Mouse (Mus musculus) forebrain, embryonic 16.5 days (tissue): ENCODE measurements around the gene Gdpd5. TPM values are rescaled to one million over a fixed set of nuclear protein-coding genes. Genes with fewer than 3 reads are reported as not detected.
A peak's percentile ranks its signal among the peaks of the same experiment; 100 is the strongest.

Experiments
- ATAC-seq: fragments of 200-750 bp; cut with Nextera tagmentation; 2 replicates; pipeline ENCODE4 v1.8.0; 2017; ENCODE audit warnings: mild to moderate bottlenecking, moderate library complexity
- H3K27ac ChIP-seq: fragments of 300-500 bp; sonication (generic); 2 replicates; pipeline ENCODE4 v1.5.1; 2014; ENCODE audit warnings: low read length, control low read depth
- H3K27me3 ChIP-seq: fragments of 300-500 bp; sonication (generic); replicated peaks from 2 replicates; pipeline ENCODE4 v1.6.1; 2014; ENCODE audit warnings: low read length; ENCODE audit not compliant: control insufficient read depth, insufficient read depth
- H3K36me3 ChIP-seq: fragments of 300-500 bp; sonication (generic); 2 replicates; pipeline ENCODE4 v1.6.1; 2014; ENCODE audit not compliant: control insufficient read depth, insufficient read depth
- H3K4me1 ChIP-seq: fragments of 300-500 bp; sonication (generic); replicated peaks from 2 replicates; pipeline ENCODE4 v1.6.1; 2014; ENCODE audit warnings: low read length; ENCODE audit not compliant: control insufficient read depth, insufficient read depth
- H3K4me2 ChIP-seq: fragments of 300-500 bp; sonication (generic); 2 replicates; pipeline ENCODE4 v1.6.1; 2014; ENCODE audit warnings: mild to moderate bottlenecking, low read length, control low read depth
- H3K4me3 ChIP-seq: fragments of 300-500 bp; sonication (generic); replicated peaks from 2 replicates; pipeline ENCODE4 v1.5.1; 2014; ENCODE audit warnings: mild to moderate bottlenecking, low read length, control low read depth
- H3K9ac ChIP-seq: fragments of 300-500 bp; sonication (generic); replicated peaks from 2 replicates; pipeline ENCODE4 v1.6.1; 2014; ENCODE audit warnings: low read depth, low read length, control low read depth
- H3K9me3 ChIP-seq: fragments of 300-500 bp; sonication (generic); 2 replicates; pipeline ENCODE4 v1.6.1; 2016; ENCODE audit warnings: low read length; ENCODE audit not compliant: control insufficient read depth
- WGBS: fragments of 180-500 bp; shearing (Covaris S2); extraction: QIAGEN DNeasy Blood & Tissue Kit; methylation state at CpG from one replicate; pipeline ENCODE4 v1.1.7; 2014; 5-methylcytosine and 5-hydroxymethylcytosine counted together
- polyA plus RNA-seq: library from polyadenylated mRNA; unstranded; fragments of >200 nt; fragmentation: Nextera tagmentation; extraction: Ambion mirVana; gene quantifications from 2 replicates; pipeline ENCODE4 v1.2.1, GENCODE M21; 2015

Gene Gdpd5
- polyA plus RNA-seq, 1 experiment from 2014 or later, result 48.0 TPM

GRCm38 (mm10) chr7:99351802-99352517 lies 29.3 kb upstream of the Gdpd5 start:
- Histone ChIP-seq H3K4me2 (peak overlapping the region; percentile 63), H3K4me1 (peaks cover 49% of the 10 kb centered on the region), H3K9ac (peak overlapping the region; percentile 59), H3K27ac (peak overlapping the region; percentile 80), H3K27me3 (no peaks in the 10 kb centered on the region), H3K9me3 (no peaks in the 10 kb centered on the region), H3K36me3 (no peaks in the 10 kb centered on the region), H3K4me3 (peak overlapping the region; percentile 46)
- peak; percentile 13 for ATAC-seq
- 4% methylated on average over 18 of the region's 18 CpGs for WGBS

GRCm38 (mm10) chr7:99352526-99353400 lies 28.5 kb upstream of the Gdpd5 start, which contains the start of gene Serpinh1:
Gene Serpinh1 (minus strand): TSS chr7:99353239.
- Histone ChIP-seq H3K27me3 (no peaks in the 10 kb centered on the region), H3K27ac (peak within 1 kb of the TSS; percentile 80), H3K9me3 (no peaks in the 10 kb centered on the region), H3K9ac (peak within 1 kb of the TSS; percentile 59), H3K4me3 (peak within 1 kb of the TSS; percentile 46), H3K4me2 (peak within 1 kb of the TSS; percentile 63), H3K36me3 (no peaks in the 10 kb centered on the region), H3K4me1 (peaks cover 53% of the 10 kb centered on the region)
- ATAC-seq, result peak; percentile 47
- 1% methylated on average over 35 of the region's 35 CpGs for WGBS

- Histone ChIP-seq H3K27me3 (no peaks in the 10 kb centered on the region), H3K9ac (peak overlapping the region; percentile 49; the same call in 1 of the 2 replicates), H3K36me3 (no peaks in the 10 kb centered on the region), H3K9me3 (no peaks in the 10 kb centered on the region), H3K27ac (peak overlapping the region; percentile 34), H3K4me3 (no peak overlapping the region), H3K4me1 (peaks cover 60% of the 10 kb centered on the region), H3K4me2 (peak overlapping the region; percentile 32)
- WGBS, result 7% methylated on average over 7 of the region's 7 CpGs
- ATAC-seq, result peak; percentile 18; the same call in 1 of the 2 replicates
Observed at GRCm38 (mm10) chr7:99355731-99356131, 25.5 kb upstream of the Gdpd5 start.

GRCm38 (mm10) chr7:99356244-99356930 lies 24.8 kb upstream of the Gdpd5 start:
- no peak for ATAC-seq
- WGBS, result 24% methylated on average over 9 of the region's 9 CpGs
- no peaks in the 10 kb centered on the region for H3K27me3 ChIP-seq
- H3K27ac ChIP-seq, result peak overlapping the region; percentile 34
- peaks cover 58% of the 10 kb centered on the region for H3K4me1 ChIP-seq
- no peaks in the 10 kb centered on the region for H3K9me3 ChIP-seq
- H3K9ac ChIP-seq, result 0 out of 2 replicates have a peak overlapping the region, but pooled peaks have one; percentile 5
- H3K36me3 ChIP-seq, result no peaks in the 10 kb centered on the region
- H3K4me3 ChIP-seq, result no peak overlapping the region
- H3K4me2 ChIP-seq, result no peak overlapping the region

- no peak overlapping the region for H3K4me2 ChIP-seq
- 67% methylated on average over 7 of the region's 7 CpGs for WGBS
- H3K27me3 ChIP-seq, result no peaks in the 10 kb centered on the region
- no peak overlapping the region for H3K9ac ChIP-seq
- H3K36me3 ChIP-seq, result no peaks in the 10 kb centered on the region
- H3K4me3 ChIP-seq, result no peak overlapping the region
- peaks cover 51% of the 10 kb centered on the region for H3K4me1 ChIP-seq
- no peak overlapping the region for H3K27ac ChIP-seq
- H3K9me3 ChIP-seq, result no peaks in the 10 kb centered on the region
- ATAC-seq, result no peak
Observed at GRCm38 (mm10) chr7:99357201-99357600, 24.0 kb upstream of the Gdpd5 start.

GRCm38 (mm10) chr7:99358371-99358770 lies 22.8 kb upstream of the Gdpd5 start:
- ATAC-seq, result no peak
- Histone ChIP-seq H3K4me3 (no peak overlapping the region), H3K9me3 (no peaks in the 10 kb centered on the region), H3K9ac (no peak overlapping the region), H3K27ac (no peak overlapping the region), H3K4me2 (no peak overlapping the region), H3K4me1 (peaks cover 41% of the 10 kb centered on the region), H3K27me3 (no peaks in the 10 kb centered on the region), H3K36me3 (no peaks in the 10 kb centered on the region)
- 93% methylated on average over 8 of the region's 8 CpGs for WGBS

GRCm38 (mm10) chr7:99360021-99360802 lies 21.0 kb upstream of the Gdpd5 start:
- Histone ChIP-seq H3K9ac (peak overlapping the region; percentile 29; the same call in 1 of the 2 replicates), H3K4me1 (peaks cover 38% of the 10 kb centered on the region), H3K4me2 (no peak overlapping the region), H3K9me3 (no peaks in the 10 kb centered on the region), H3K36me3 (no peaks in the 10 kb centered on the region), H3K4me3 (no peak overlapping the region), H3K27me3 (no peaks in the 10 kb centered on the region), H3K27ac (peak overlapping the region; percentile 88)
- 9% methylated on average over 10 of the region's 10 CpGs for WGBS
- ATAC-seq, result peak; percentile 96

- no peak overlapping the region for H3K4me2 ChIP-seq
Observed at GRCm38 (mm10) chr7:99360803-99361414, 20.3 kb upstream of the Gdpd5 start.

More at GRCm38 (mm10) chr7:99360803-99361414, 20.3 kb upstream of the Gdpd5 start:
- H3K27ac ChIP-seq, result peak overlapping the region; percentile 88
- 25% methylated on average over 8 of the region's 8 CpGs for WGBS
- H3K4me3 ChIP-seq, result no peak overlapping the region
- H3K27me3 ChIP-seq, result no peaks in the 10 kb centered on the region
- peaks cover 31% of the 10 kb centered on the region for H3K4me1 ChIP-seq
- no peak for ATAC-seq
- H3K9ac ChIP-seq, result peak overlapping the region; percentile 29; the same call in 1 of the 2 replicates
- no peaks in the 10 kb centered on the region for H3K9me3 ChIP-seq
- no peaks in the 10 kb centered on the region for H3K36me3 ChIP-seq
